In genomic region chr9:45550662-45551061, GRCm38 (mm10) we compare ENCODE assay signal across 13 mouse cellular contexts.
DNase-seq lines count a peak whose midpoint lies in the region; ATAC-seq lines count a peak whose summit lies in the region.
"Had no signal": no experiment of that assay in that cellular context is flagged by ENCODE, and none has a peak within 500 bp of the region (broad histone marks: within the 10 kb centered on the region; RNA-seq: fewer than 3 reads in every experiment).

No protein-coding gene starts in this region.

- H3K27me3 ChIP-seq in embryonic facial prominence, embryonic 14.5 days (replicated peaks; ENCODE audit: control insufficient read depth, insufficient read depth, low read length): no peaks in the 10 kb centered on the region
- peaks cover 7% of the 10 kb centered on the region; the same call in 1 of the 2 replicates for H3K27me3 ChIP-seq in embryonic facial prominence, embryonic 10.5 days (replicated peaks; ENCODE audit: low read depth, poor library complexity, severe bottlenecking)
- H3K27me3 ChIP-seq in hindbrain, embryonic 14.5 days (ENCODE audit: control insufficient read depth, insufficient read depth, low read length): no peaks in the 10 kb centered on the region
- H3K27me3 ChIP-seq in kidney, embryonic 16.5 days (ENCODE audit: insufficient read depth, low read length): no peaks in the 10 kb centered on the region

- H3K4me3 ChIP-seq in embryonic facial prominence, embryonic 14.5 days (ENCODE audit: low read depth, low read length): no peak overlapping the region
- no peak overlapping the region for H3K4me3 ChIP-seq in embryonic facial prominence, embryonic 10.5 days
- no peak overlapping the region for H3K4me3 ChIP-seq in hindbrain, embryonic 14.5 days (replicated peaks; ENCODE audit: low read length)
- no peak overlapping the region for H3K4me3 ChIP-seq in kidney, embryonic 16.5 days (ENCODE audit: low read length)
- H3K4me3 ChIP-seq: heart, embryonic 15.5 days had no signal

- no peaks in the 10 kb centered on the region for H3K9me3 ChIP-seq in embryonic facial prominence, embryonic 14.5 days (ENCODE audit: control insufficient read depth, low read length)
- H3K9me3 ChIP-seq in embryonic facial prominence, embryonic 10.5 days: no peaks in the 10 kb centered on the region
- no peaks in the 10 kb centered on the region for H3K9me3 ChIP-seq in hindbrain, embryonic 14.5 days (ENCODE audit: control insufficient read depth, low read length)
- H3K9me3 ChIP-seq in kidney, embryonic 16.5 days (ENCODE audit: low read length): no peaks in the 10 kb centered on the region
- H3K9me3 ChIP-seq: heart, embryonic 15.5 days had no signal

- peaks cover 13% of the 10 kb centered on the region for H3K4me1 ChIP-seq in embryonic facial prominence, embryonic 14.5 days (ENCODE audit: control insufficient read depth, insufficient read depth, low read length)
- peaks cover 34% of the 10 kb centered on the region for H3K4me1 ChIP-seq in embryonic facial prominence, embryonic 10.5 days
- H3K4me1 ChIP-seq in hindbrain, embryonic 14.5 days (replicated peaks; ENCODE audit: control insufficient read depth, insufficient read depth, low read length): peaks cover 32% of the 10 kb centered on the region
- peaks cover 20% of the 10 kb centered on the region for H3K4me1 ChIP-seq in kidney, embryonic 16.5 days (ENCODE audit: insufficient read depth, low read length)

- no peak overlapping the region for H3K4me2 ChIP-seq in embryonic facial prominence, embryonic 14.5 days (ENCODE audit: low read depth, low read length)
- H3K4me2 ChIP-seq in hindbrain, embryonic 14.5 days (replicated peaks): no peak overlapping the region
- no peak overlapping the region for H3K4me2 ChIP-seq in kidney, embryonic 16.5 days (replicated peaks; ENCODE audit: low read depth, low read length)
- H3K4me2 ChIP-seq: heart, embryonic 15.5 days had no signal

- H3K36me3 ChIP-seq in embryonic facial prominence, embryonic 14.5 days (ENCODE audit: control insufficient read depth, insufficient read depth, low read length): no peaks in the 10 kb centered on the region
- no peaks in the 10 kb centered on the region for H3K36me3 ChIP-seq in embryonic facial prominence, embryonic 10.5 days (replicated peaks)
- H3K36me3 ChIP-seq in hindbrain, embryonic 14.5 days (replicated peaks; ENCODE audit: control insufficient read depth, insufficient read depth): no peaks in the 10 kb centered on the region
- no peaks in the 10 kb centered on the region for H3K36me3 ChIP-seq in kidney, embryonic 16.5 days (ENCODE audit: insufficient read depth, low read length)
- H3K36me3 ChIP-seq: heart, embryonic 15.5 days had no signal

- no peak overlapping the region for H3K9ac ChIP-seq in embryonic facial prominence, embryonic 14.5 days (ENCODE audit: low read depth, low read length)
- H3K9ac ChIP-seq in hindbrain, embryonic 14.5 days: no peak overlapping the region
- no peak overlapping the region for H3K9ac ChIP-seq in kidney, embryonic 16.5 days (replicated peaks; ENCODE audit: low read length)
- H3K9ac ChIP-seq: heart, embryonic 15.5 days had no signal

- peak; percentile 45 for ATAC-seq in embryonic facial prominence, embryonic 14.5 days (ENCODE audit: low read depth)
- ATAC-seq in hindbrain, embryonic 14.5 days (ENCODE audit: low FRiP score): no peak
- ATAC-seq in kidney, embryonic 16.5 days (ENCODE audit: low FRiP score, low TSS enrichment): no peak
- ATAC-seq: intestine, postnatal 0 days; lung, postnatal 0 days had no signal

- no peak overlapping the region for H3K27ac ChIP-seq in embryonic facial prominence, embryonic 14.5 days (replicated peaks; ENCODE audit: low read depth, low read length)
- no peak overlapping the region for H3K27ac ChIP-seq in embryonic facial prominence, embryonic 10.5 days (replicated peaks)
- H3K27ac ChIP-seq in hindbrain, embryonic 14.5 days: peak overlapping the region; percentile 64
- H3K27ac ChIP-seq in kidney, embryonic 16.5 days (ENCODE audit: low read length): no peak overlapping the region
- H3K27ac ChIP-seq: heart, embryonic 15.5 days had no signal

- DNase-seq in embryonic facial prominence, embryonic 14.5 days (ENCODE audit: low spot score): no peak
- DNase-seq in embryonic facial prominence, embryonic 10.5 days (ENCODE audit: low spot score): no peak
- peak; percentile 23 for DNase-seq in right cerebral cortex, postnatal 4 days
- DNase-seq in right cerebral cortex, postnatal 36 days (ENCODE audit: low spot score in 2 of 2): no peak
- DNase-seq in hindbrain, embryonic 14.5 days (ENCODE audit: low spot score): peak; percentile 59
- no peak for DNase-seq in gastrocnemius, adult 18-20 months (ENCODE audit: low spot score)
- no peak for DNase-seq in ovary, postnatal 14 days (ENCODE audit: low spot score)
- DNase-seq: embryo, embryonic 11 days; liver had no signal

- WGBS in embryonic facial prominence, embryonic 14.5 days: 60% methylated on average over 4 of the region's 4 CpGs
- 65% methylated on average over 4 of the region's 4 CpGs for whole genome bisulfite sequencing in embryonic facial prominence, embryonic 10.5 days
- WGBS in hindbrain, embryonic 14.5 days: 54% methylated on average over 4 of the region's 4 CpGs
- WGBS in kidney, embryonic 16.5 days: 68% methylated on average over 4 of the region's 4 CpGs

Comparison
In these comparisons a context has a peak if more than half of its experiments do, and no peak if none do; other contexts are left out.
1. DNase-seq: peak in right cerebral cortex, postnatal 4 days (single experiment) and hindbrain, embryonic 14.5 days (single experiment); none in embryonic facial prominence, embryonic 14.5 days (single experiment), embryonic facial prominence, embryonic 10.5 days (single experiment), right cerebral cortex, postnatal 36 days (0 of 2), gastrocnemius, adult 18-20 months (single experiment) and ovary, postnatal 14 days (single experiment).